Mouse (Mus musculus) liver, adult 2 months (tissue): ENCODE measurements around the gene Tns4.

Experiments
- CTCF ChIP-seq: fragments of 200-500 bp; IDR thresholded peaks from 2 replicates; pipeline ENCODE4 v1.5.1; 2011; ENCODE audit warnings: low read depth, low read length, control low read depth
- POLR2A ChIP-seq: fragments of 200-500 bp; IDR thresholded peaks from 2 replicates; pipeline ENCODE4 v1.6.1; 2011; ENCODE audit warnings: low read length, control low read depth; ENCODE audit not compliant: insufficient read depth; ENCODE audit errors: extremely low read depth

- TF ChIP-seq CTCF, result no peak
- TF ChIP-seq POLR2A, result no peak
Measured at GRCm38 (mm10) chr11:99025878-99026277, 63.2 kb downstream of the Tns4 start.
